Comparison of ENCODE assay signal across 8 mouse cellular contexts in genomic region chr2:33486866-33487265, GRCm38 (mm10). TPM values are rescaled to one million over a fixed set of nuclear protein-coding genes. Genes with fewer than 3 reads are reported as not detected.
DNase-seq lines count a peak whose midpoint lies in the region; ATAC-seq and TF ChIP-seq lines count a peak whose summit lies in the region.

No protein-coding gene starts in this region.

- WGBS in liver, postnatal 0 days (ENCODE audit: insufficient replicate concordance) = 8% methylated on average over 9 of the region's 9 CpGs

- H3K9me3 ChIP-seq in liver, postnatal 0 days (ENCODE audit: low read length) = no peaks in the 10 kb centered on the region

- ATAC-seq in common myeloid progenitor, adult 5-6 weeks (replicated peaks; ENCODE audit: low read depth, poor library complexity, severe bottlenecking) = peak; percentile 92
- ATAC-seq in liver, postnatal 0 days = no peak

- H3K4me1 ChIP-seq in liver, postnatal 0 days (ENCODE audit: insufficient read depth) = no peaks in the 10 kb centered on the region

- H3K4me3 ChIP-seq in liver, postnatal 0 days (ENCODE audit: low read depth, low read length) = no peak overlapping the region

- peak; percentile 90 for TF ChIP-seq CTCF in liver, postnatal 0 days (IDR thresholded peaks at IDR 0.05; ENCODE audit: low read depth)

- DNase-seq in 3T3-L1 (ENCODE audit: low read depth, low spot score) (peak; percentile 85), R1 (ENCODE audit: low read depth, low spot score) (peak; percentile 76)
- peak; percentile 30 for DNase-seq in gastrocnemius, postnatal 25 days
- DNase-seq in kidney, postnatal 25 days = peak; percentile 64 to 79
- DNase-seq in liver, postnatal 0 days = peak; percentile 76
- DNase-seq in ovary, postnatal 14 days (ENCODE audit: low spot score) = peak; percentile 78
- DNase-seq in thymus, postnatal 25 days = peak; percentile 72

- H3K27ac ChIP-seq in liver, postnatal 0 days (ENCODE audit: low read depth) = no peak overlapping the region

- no peaks in the 10 kb centered on the region for H3K36me3 ChIP-seq in liver, postnatal 0 days (replicated peaks; ENCODE audit: insufficient read depth, low read length)

- TF ChIP-seq EP300 in liver, postnatal 0 days (IDR thresholded peaks at IDR 0.05; ENCODE audit: low read depth) = no peak

- H3K4me2 ChIP-seq in liver, postnatal 0 days (ENCODE audit: low read depth, low read length) = no peak overlapping the region

- H3K27me3 ChIP-seq in liver, postnatal 0 days (ENCODE audit: insufficient read depth, low read length) = no peaks in the 10 kb centered on the region

- no peak overlapping the region for H3K9ac ChIP-seq in liver, postnatal 0 days (replicated peaks)

RNA-seq across cellular contexts. Expression of gene Zbtb43, which starts 18.5 kb away (rescaled TPM):
- 9.0 and 18.2 TPM in 2 replicates for total RNA-seq in common myeloid progenitor, adult 5-6 weeks (2017)
- 10 to 100 TPM; 11.8 to 13.1 TPM for total RNA-seq in gastrocnemius, postnatal 25 days (2021)
- 6.1 and 8.0 TPM in 2 replicates for polyA plus RNA-seq in liver, postnatal 0 days (2015; fragmentation: Nextera tagmentation; extraction: Ambion mirVana)

RNA-seq across cellular contexts. Expression of gene Zbtb34, which starts 55.7 kb away (rescaled TPM):
- total RNA-seq in common myeloid progenitor, adult 5-6 weeks (2017) = 10.3 and 11.8 TPM in 2 replicates
- 1 to 10 TPM; 3.5 to 4.4 TPM for total RNA-seq in gastrocnemius, postnatal 25 days (2021)
- 0.98 and 1.1 TPM in 2 replicates for polyA plus RNA-seq in liver, postnatal 0 days (2015; fragmentation: Nextera tagmentation; extraction: Ambion mirVana)

Comparison
In these comparisons a context has a peak if more than half of its experiments do, and no peak if none do; other contexts are left out.
1. DNase-seq: peak in every context shown above with its lines; median percentile 85 in 3T3-L1; 78 in ovary, postnatal 14 days; 76 in R1; 76 in liver, postnatal 0 days; 72 in thymus, postnatal 25 days; 72 in kidney, postnatal 25 days; 30 in gastrocnemius, postnatal 25 days.